Mouse (Mus musculus) adipocyte (in vitro differentiated cells): ENCODE measurements around the gene S100a13.

Experiments used
- DNase-seq: peaks from one replicate; pipeline ENCODE4 v3.0.0-alpha.2; 2016; ENCODE audit warnings: low spot score

The S100a13 gene

GRCm38 (mm10) chr3:90508287-90508949 is 5.8 kb upstream of the S100a13 start:
- DNase-seq, result peak; percentile 63

- DNase-seq, result peak; percentile 99
Measured at GRCm38 (mm10) chr3:90508950-90509746, 5.1 kb upstream of the S100a13 start, which contains the start of gene Chtop. Chtop (minus strand) TSS chr3:90509498.

- no peak for DNase-seq
Measured at GRCm38 (mm10) chr3:90509747-90510123, 4.5 kb upstream of the S100a13 start.

- no peak for DNase-seq
Measured at GRCm38 (mm10) chr3:90512276-90512675, 2.0 kb upstream of the S100a13 start.

- DNase-seq, result no peak
Measured at GRCm38 (mm10) chr3:90512948-90513642, 1.1 kb upstream of the S100a13 start.

- peak; percentile 79 for DNase-seq
Measured at GRCm38 (mm10) chr3:90514691-90515090, 456 bp downstream of the S100a13 start.

GRCm38 (mm10) chr3:90515242-90515641 is 1.0 kb downstream of the S100a13 start:
- DNase-seq, result peak; percentile 71

GRCm38 (mm10) chr3:90515789-90516188 is 1.6 kb downstream of the S100a13 start:
- DNase-seq, result no peak

GRCm38 (mm10) chr3:90517711-90518110 is 3.5 kb downstream of the S100a13 start:
- DNase-seq, result no peak

GRCm38 (mm10) chr3:90525421-90525820 is 11.2 kb downstream of the S100a13 start:
- peak; percentile 84 for DNase-seq

- DNase-seq, result no peak
Measured at GRCm38 (mm10) chr3:90526076-90526475, 11.8 kb downstream of the S100a13 start.

GRCm38 (mm10) chr3:90526580-90526979 is 12.3 kb downstream of the S100a13 start, which contains the start of gene S100a14:
S100a14 (plus strand) TSS chr3:90526856.
- no peak for DNase-seq

GRCm38 (mm10) chr3:90527291-90527873 is 13.1 kb downstream of the S100a13 start:
- no peak for DNase-seq

GRCm38 (mm10) chr3:90531713-90532112 is 17.5 kb downstream of the S100a13 start:
- DNase-seq, result no peak

- no peak for DNase-seq
Measured at GRCm38 (mm10) chr3:90535446-90535845, 21.2 kb downstream of the S100a13 start.

GRCm38 (mm10) chr3:90537141-90537904 is 23.1 kb downstream of the S100a13 start, which contains the start of gene S100a16:
S100a16 (plus strand) TSS chr3:90537254.
- DNase-seq, result peak; percentile 87

GRCm38 (mm10) chr3:90537905-90538296 is 23.7 kb downstream of the S100a13 start:
- no peak for DNase-seq

GRCm38 (mm10) chr3:90540904-90541303 is 26.7 kb downstream of the S100a13 start:
- no peak for DNase-seq

- peak; percentile 46 for DNase-seq
Measured at GRCm38 (mm10) chr3:90549676-90550420, 35.6 kb downstream of the S100a13 start.

- no peak for DNase-seq
Measured at GRCm38 (mm10) chr3:90550421-90550790, 36.2 kb downstream of the S100a13 start.

GRCm38 (mm10) chr3:90552231-90552630 is 38.0 kb downstream of the S100a13 start:
- no peak for DNase-seq
